Mouse (Mus musculus) stomach, postnatal 0 days (tissue): Measurements from ENCODE around the gene Kri1.

ENCODE experiments used
- CTCF ChIP-seq: IDR thresholded peaks from 2 replicates; pipeline ENCODE4 v1.5.1; 2016; ENCODE audit warnings: antibody characterized with exemption, low read depth, mild to moderate bottlenecking, moderate library complexity
- EP300 ChIP-seq: optimal IDR thresholded peaks from 2 replicates; pipeline ENCODE3; 2016; ENCODE audit warnings: antibody characterized with exemption

- TF ChIP-seq CTCF, result no peak
- no peak for TF ChIP-seq EP300
These were observed 43.8 kb upstream of the Kri1 start for GRCm38 (mm10) chr9:21331365-21332140.
